Mouse (Mus musculus) ovary, adult 18-20 months (tissue): ENCODE results near the gene Csn1s2b.
"Not testable (repeated sequence)": the region's sequence is repeated elsewhere in the genome, so short reads cannot be mapped to it uniquely, and the experiment has no call there.

Source experiments
- DNase-seq: peaks from one replicate; pipeline ENCODE4 v3.0.0; 2022; ENCODE audit warnings: low spot score, mixed read lengths

Csn1s2b gene

DNA sequence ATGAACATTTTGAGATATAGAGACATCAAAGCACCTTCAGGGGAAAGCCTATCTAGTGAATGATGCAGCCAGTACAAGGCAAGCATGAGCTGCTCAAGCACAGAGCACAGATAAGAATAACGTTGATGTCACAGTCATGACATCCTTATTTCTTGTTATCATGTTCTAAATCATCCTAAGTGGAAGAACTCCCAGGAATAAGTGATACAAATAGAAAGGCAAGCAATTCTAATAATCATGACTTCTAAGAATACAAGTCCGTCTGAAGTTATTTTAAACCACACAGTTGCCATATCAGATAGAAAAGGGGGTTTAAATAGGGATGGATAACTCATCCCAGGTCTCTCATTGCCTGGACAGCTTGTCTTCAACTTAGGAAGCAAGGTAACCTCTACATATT is at the start of gene Csn1s2b:
Gene Csn1s2b (plus strand): TSS at position 301 of the 400 bp plus-strand sequence.
- DNase-seq, result no peak

DNA sequence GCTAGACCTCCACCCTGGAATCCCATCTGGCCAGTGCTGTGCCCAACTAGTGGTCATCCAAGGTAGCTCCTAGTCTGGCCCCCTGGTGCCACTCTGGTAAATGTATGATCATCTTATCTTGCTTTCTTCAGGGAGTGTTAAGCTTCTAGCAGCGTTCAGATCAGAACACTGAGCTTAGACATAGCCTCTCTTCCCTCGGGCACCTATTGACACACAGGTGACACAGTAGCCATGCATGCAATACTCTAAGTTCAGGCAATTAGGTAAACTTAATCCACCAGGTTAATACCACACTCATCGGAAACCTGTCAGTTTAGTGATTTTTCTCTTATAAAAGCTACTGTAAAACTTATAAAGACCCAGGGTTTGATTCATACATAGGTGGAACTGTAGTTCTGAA is 43.3 kb upstream of the Csn1s2b start:
- no peak for DNase-seq

GRCm38 (mm10) chr5:87772151-87772550 is 35.7 kb upstream of the Csn1s2b start:
- not testable (repeated sequence) for DNase-seq

- DNase-seq, result no peak
Observed at GRCm38 (mm10) chr5:87774267-87774666, 33.6 kb upstream of the Csn1s2b start, which contains the start of gene Csn1s2a. Gene Csn1s2a (plus strand): TSS chr5:87774567.

GRCm38 (mm10) chr5:87782731-87783130 is 25.2 kb upstream of the Csn1s2b start:
- no peak for DNase-seq

- no peak for DNase-seq
Observed at GRCm38 (mm10) chr5:87809253-87809652, 1.4 kb downstream of the Csn1s2b start.

DNA sequence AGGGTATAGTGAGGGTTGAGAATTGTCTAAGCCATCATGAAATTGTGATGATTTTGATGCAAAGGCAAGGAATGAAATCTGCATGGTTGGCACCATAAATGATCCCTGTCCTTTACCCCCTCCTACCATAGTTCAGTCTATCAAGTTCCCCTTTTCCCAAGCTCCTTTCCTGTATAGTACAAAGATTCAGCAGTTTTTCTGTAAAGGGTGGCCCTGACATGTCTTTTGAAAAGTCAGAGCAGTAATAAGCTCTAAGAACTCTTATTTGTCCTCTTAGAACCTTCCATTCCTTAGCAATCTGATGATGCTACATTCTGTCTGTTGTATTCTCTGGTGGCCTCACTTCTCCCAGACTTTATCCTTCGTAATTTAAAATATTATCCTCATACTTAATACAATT is 17.5 kb downstream of the Csn1s2b start, which contains the start of gene Prr27:
Gene Prr27 (plus strand): TSS at position 301 of the 400 bp plus-strand sequence.
- DNase-seq, result no peak

DNA sequence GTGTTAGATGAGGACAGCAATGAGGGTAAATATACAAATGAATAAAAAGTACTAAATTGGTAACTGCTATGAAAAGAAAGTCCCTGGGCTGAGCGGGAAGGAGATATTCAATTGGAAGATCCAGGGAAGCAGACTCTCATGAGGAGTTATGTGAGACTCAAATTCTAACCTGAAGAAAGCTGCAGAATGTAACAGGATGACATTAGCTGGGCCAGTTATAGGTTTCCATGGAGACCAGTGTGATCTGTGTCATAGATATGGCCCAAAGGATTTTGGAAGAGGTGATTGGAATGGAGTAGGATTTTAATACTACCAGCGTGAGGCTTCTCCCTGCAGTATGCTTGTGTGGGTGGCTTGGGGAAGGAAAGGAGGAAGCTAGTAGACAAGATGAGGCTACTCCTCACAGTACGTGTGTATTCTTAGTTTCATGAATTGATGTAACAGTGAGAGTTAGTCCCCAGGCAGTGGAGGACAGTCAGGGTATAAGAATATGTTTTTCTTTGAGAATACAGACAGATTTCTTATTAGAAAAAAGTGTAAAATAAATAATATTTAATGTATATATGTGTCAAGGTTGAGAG is 47.3 kb downstream of the Csn1s2b start:
- DNase-seq, result no peak

DNA sequence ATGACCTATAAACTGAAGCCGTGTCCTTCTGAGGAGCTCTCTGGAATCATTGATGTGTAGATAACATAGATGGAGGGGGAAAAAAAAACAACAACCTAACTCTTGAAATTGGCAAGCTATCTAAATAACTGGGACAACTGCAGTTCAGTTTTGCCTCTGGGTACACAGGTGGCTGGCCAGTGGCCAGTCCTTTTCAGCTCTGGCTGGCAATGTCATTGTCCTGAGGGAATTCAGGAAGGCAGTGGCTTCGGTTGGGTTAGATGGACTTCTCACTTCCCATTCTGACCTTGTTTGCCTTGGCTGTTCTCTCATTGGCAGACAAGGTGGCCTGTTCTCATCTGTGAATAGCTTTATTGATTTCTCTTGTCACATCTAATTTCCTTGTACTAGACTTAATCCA is 62.2 kb downstream of the Csn1s2b start:
- no peak for DNase-seq

DNA sequence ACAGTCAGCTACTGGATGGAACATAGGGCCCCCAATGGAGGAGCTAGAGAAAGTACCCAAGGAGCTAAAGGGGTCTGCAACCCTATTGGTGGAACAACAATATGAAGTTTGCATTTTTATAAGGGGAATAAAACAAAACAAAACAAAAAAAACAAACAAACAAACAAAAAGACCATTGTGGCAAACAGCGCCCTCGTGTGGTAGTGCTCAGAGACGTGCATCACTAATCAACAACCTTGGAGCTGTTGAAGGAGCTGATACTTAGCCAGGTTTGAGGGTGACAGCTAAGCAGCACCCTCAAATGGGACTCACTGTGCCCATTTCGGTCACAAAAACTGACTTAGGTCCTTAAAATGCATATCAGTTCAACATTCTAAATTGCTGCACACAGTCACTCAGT is 63.5 kb downstream of the Csn1s2b start:
- no peak for DNase-seq
